Mouse (Mus musculus) brain, embryonic 14.5 days (tissue): ENCODE measurements around the gene Tmem30a. TPM values are rescaled to one million over a fixed set of nuclear protein-coding genes. Genes with fewer than 3 reads are reported as not detected.

Experiments used
- DNase-seq: peaks from one replicate; pipeline ENCODE4 v3.0.0-alpha.2; 2011; ENCODE audit warnings: low read depth
- CTCF ChIP-seq: fragments of 200-500 bp; IDR thresholded peaks from 2 replicates; pipeline ENCODE4 v1.5.1; 2012; ENCODE audit warnings: inconsistent platforms, mild to moderate bottlenecking, moderate library complexity, borderline replicate concordance; ENCODE audit not compliant: insufficient read depth, insufficient read length; ENCODE audit errors: extremely low read depth
- POLR2A ChIP-seq: fragments of 200-500 bp; IDR thresholded peaks from 2 replicates; pipeline ENCODE4 v1.6.1; 2012; ENCODE audit warnings: mild to moderate bottlenecking, inconsistent platforms, borderline replicate concordance; ENCODE audit not compliant: poor library complexity, insufficient read depth, insufficient read length, severe bottlenecking; ENCODE audit errors: extremely low read depth
- polyA plus RNA-seq: library from polyadenylated mRNA; depleted of rRNA; stranded (reverse); fragments of >200 nt; gene quantifications from 2 replicates; pipeline ENCODE4 v1.2.3, GENCODE M21; 2012; rRNA removed

The Tmem30a gene
- polyA plus RNA-seq = 35.0 and 53.3 TPM in 2 replicates

- peak; percentile 99 for DNase-seq
- TF ChIP-seq CTCF = no peak
- peak; percentile 87 for TF ChIP-seq POLR2A
These were observed at the start of gene Tmem30a for GRCm38 (mm10) chr9:79792841-79793835. Gene Tmem30a, minus strand, starts transcription at chr9:79793507.

- no peak for TF ChIP-seq POLR2A
- TF ChIP-seq CTCF = no peak
- DNase-seq = no peak
These were observed 49.3 kb upstream of the Tmem30a start for GRCm38 (mm10) chr9:79842615-79843014.

- no peak for TF ChIP-seq POLR2A
- TF ChIP-seq CTCF = no peak
- peak; percentile 37 for DNase-seq
These were observed 48.7 kb upstream of the Tmem30a start for GRCm38 (mm10) chr9:79842028-79842427.

GRCm38 (mm10) chr9:79831294-79831693 is 38.0 kb upstream of the Tmem30a start:
- no peak for DNase-seq
- TF ChIP-seq POLR2A (no peak), CTCF (no peak)

- peak; percentile 83 for DNase-seq
- TF ChIP-seq CTCF (no peak), POLR2A (no peak)
These were observed 37.6 kb upstream of the Tmem30a start for GRCm38 (mm10) chr9:79830874-79831273.

GRCm38 (mm10) chr9:79829842-79830800 is 36.8 kb upstream of the Tmem30a start:
- TF ChIP-seq CTCF (no peak), POLR2A (no peak)
- DNase-seq = peak; percentile 69

- TF ChIP-seq CTCF (no peak), POLR2A (no peak)
- peak; percentile 15 for DNase-seq
These were observed 33.8 kb upstream of the Tmem30a start for GRCm38 (mm10) chr9:79827072-79827471.

- peak; percentile 43 for DNase-seq
- TF ChIP-seq POLR2A = no peak
- no peak for TF ChIP-seq CTCF
These were observed 32.2 kb upstream of the Tmem30a start for GRCm38 (mm10) chr9:79825526-79825925.

GRCm38 (mm10) chr9:79823856-79824255 is 30.5 kb upstream of the Tmem30a start:
- TF ChIP-seq CTCF (no peak), POLR2A (no peak)
- no peak for DNase-seq

GRCm38 (mm10) chr9:79823438-79823837 is 30.1 kb upstream of the Tmem30a start:
- peak; percentile 67 for DNase-seq
- TF ChIP-seq POLR2A (no peak), CTCF (no peak)

- no peak for TF ChIP-seq POLR2A
- no peak for TF ChIP-seq CTCF
- no peak for DNase-seq
These were observed 23.2 kb upstream of the Tmem30a start for GRCm38 (mm10) chr9:79816464-79816863.

GRCm38 (mm10) chr9:79816013-79816412 is 22.7 kb upstream of the Tmem30a start:
- no peak for TF ChIP-seq CTCF
- TF ChIP-seq POLR2A = no peak
- no peak for DNase-seq

- TF ChIP-seq POLR2A = no peak
- no peak for TF ChIP-seq CTCF
- DNase-seq = peak; percentile 6
These were observed 21.3 kb upstream of the Tmem30a start for GRCm38 (mm10) chr9:79814592-79814991.
